Mouse (Mus musculus) right cerebral cortex, postnatal 10 days (tissue): ENCODE data around the gene Gfy.
A peak's percentile ranks its signal among the peaks of the same experiment; 100 is the strongest.
"Not testable (repeated sequence)": the region's sequence is repeated elsewhere in the genome, so short reads cannot be mapped to it uniquely, and the experiment has no call there.

Experiments used
- DNase-seq, 2 experiments: peaks; one replicate each; pipeline ENCODE4 v3.0.0; 2021; ENCODE audit warnings: low spot score in 2 of 2

The Gfy gene

GRCm38 (mm10) chr7:45168656-45169055, 10.7 kb downstream of the Gfy start:
- no peak for DNase-seq

DNA sequence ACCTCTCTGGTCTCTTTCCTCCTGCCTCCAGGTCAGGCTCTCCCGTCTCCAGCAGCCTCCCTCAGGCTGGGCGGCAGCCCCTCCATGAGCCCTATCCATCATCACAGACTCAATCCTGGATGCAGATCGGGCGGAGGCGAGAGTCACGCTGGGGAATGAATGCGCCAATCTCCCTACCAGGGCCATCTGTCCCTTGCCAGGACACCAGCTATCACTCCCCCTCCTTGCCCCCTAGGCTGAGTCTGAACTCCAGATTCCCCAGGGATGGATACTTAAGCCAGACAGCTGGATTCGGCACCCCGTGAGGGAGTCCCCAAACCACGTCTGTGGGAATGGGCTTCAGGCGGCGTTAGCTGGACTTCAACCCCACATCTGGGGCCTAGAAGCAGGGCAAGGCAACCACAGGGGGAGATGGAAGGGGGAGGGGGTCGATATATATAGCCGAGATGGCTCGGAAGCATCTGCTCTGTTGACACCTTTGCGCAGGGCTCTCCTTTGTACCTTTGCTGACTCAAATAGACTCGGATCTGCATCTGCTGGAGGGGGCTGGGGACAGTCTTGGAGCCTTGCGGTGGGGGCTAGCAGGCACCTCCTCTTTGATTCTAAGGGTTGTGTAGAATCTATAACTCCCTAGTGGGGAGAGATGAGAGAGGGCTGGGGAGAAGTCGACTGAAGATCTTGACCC, 11.5 kb downstream of the Gfy start:
- DNase-seq = peak in 1 of 2 experiments; percentile 60

DNA sequence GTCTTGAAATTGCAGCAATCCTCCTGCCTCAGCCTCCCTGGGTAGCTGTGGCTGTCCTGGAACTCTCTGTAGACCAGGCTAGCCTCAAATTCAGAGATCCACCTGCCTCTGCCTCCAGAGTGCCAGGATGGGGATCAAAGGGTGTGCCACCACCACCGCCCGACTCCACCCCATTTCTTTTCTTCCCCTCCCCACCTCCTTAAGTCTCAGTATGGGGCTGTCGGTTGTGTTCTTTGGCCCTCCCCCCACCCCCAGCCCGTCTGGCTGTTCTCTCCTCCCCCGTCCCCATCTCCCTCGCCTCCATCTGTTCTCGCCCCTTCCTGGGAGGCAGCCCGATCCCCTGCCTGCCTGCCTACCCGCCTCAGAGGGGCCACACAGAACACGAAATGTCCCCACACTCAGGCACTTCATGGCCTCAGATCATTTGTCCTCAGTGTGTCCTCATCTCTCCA, 12.4 kb downstream of the Gfy start:
- DNase-seq = peak in 1 of 2 experiments; percentile 69

DNA sequence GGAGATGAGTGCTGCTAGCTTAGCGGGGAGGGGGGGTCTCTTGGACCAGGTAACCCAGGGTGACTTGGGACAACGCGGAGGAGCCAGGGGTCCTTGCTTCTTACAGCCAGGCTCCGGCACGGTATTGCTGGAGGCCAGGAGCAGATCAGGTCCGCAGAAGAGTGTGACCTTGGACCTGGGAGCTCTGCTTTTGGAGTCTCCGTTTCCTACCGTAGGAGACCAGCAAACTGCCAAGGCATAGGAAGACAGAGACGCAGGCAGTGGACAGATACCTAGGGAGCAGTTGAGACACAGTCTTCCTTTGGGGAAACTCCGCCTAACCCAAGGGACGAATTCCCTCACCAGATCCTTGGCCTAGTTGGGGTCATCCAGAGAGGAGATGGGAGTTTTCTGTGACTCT, 13.7 kb downstream of the Gfy start:
- DNase-seq = no peak

DNA sequence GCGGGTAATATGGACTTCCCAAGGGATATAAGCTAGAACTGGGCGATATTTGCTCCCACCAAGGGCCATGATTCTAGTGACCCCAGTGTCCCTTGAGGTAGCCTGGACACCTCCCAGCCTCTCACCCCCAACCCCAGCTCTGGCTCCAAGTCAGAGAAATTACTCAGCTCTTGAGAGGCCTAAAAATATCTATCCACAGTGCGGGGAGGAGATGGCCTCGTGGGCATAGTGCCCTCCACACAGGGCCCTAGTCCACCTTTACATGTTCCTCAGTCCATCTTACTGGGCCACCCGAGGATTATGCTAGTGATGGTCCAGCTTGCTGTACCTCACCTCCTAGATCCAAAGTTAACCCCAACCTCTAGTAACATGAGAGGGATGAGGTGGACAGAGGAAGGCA, 14.5 kb downstream of the Gfy start:
- peak in 1 of 2 experiments; percentile 46 for DNase-seq

DNA sequence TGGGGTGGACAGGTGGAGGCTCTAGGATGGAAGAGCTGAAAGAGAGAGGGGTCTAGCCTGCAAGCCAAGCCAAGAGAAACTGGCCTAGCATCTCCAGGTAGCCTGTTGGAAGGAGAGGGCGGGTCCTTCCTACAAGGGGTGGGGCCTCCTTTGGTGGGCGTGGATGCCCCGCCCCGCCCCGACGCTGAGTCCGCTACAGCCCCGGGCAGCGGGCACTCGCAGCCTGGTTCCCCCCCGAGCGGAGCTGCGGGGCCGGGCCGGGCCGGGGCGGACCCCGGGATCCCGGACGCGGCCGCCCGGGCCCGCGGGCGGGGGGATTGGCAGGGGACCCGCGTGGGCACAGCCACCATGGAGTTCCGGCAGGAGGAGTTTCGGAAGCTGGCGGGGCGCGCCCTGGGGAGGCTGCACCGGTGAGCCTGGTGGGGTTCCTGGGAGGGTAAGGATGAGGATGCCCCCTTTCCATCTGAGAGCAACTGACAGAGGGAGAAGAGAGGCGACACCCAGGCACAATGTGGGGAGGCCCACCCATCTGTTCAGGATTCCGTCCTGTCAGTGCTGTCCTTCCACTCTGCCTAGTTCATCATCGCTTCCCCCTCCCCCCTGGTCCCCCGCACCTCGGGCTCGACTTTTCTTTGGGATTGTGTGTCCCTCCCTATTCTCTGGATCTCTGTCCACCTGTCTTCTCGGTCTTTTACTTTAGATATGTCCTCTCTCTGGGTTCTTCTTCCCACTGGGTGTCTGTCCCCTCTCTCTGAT, 15.5 kb downstream of the Gfy start, which contains the start of gene Slc17a7:
Gene Slc17a7, plus strand, starts transcription at position 215 of the 756 bp plus-strand sequence.
- peak in 1 of 2 experiments; percentile 60 for DNase-seq

GRCm38 (mm10) chr7:45162996-45163615, 16.3 kb downstream of the Gfy start:
- no peak for DNase-seq

GRCm38 (mm10) chr7:45162551-45162950, 16.8 kb downstream of the Gfy start:
- peak in 1 of 2 experiments; percentile 58 for DNase-seq

GRCm38 (mm10) chr7:45161612-45162473, 17.5 kb downstream of the Gfy start:
- peak; percentile 95 to 97 for DNase-seq

DNA sequence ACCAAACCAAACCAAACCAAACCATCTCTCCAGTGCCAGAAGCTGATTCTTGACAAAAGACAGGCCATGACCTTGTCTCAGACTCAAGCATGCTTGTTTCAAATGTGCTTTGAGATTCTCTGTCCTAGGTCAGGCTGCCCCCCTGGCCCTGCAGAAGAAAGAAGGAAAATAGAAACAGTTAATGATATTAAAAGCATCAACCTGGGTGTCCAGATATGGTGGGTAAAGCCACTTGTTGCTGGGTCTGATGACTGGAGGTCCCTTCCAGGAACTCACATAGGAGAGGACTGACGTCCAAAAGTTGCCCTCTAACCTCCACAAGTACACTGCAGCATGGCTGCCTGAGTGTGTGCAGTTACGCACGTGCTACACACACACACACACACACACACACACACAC, 18.5 kb downstream of the Gfy start:
- no peak for DNase-seq

- DNase-seq = no peak
Measured at GRCm38 (mm10) chr7:45160316-45160800, 19.0 kb downstream of the Gfy start.

DNA sequence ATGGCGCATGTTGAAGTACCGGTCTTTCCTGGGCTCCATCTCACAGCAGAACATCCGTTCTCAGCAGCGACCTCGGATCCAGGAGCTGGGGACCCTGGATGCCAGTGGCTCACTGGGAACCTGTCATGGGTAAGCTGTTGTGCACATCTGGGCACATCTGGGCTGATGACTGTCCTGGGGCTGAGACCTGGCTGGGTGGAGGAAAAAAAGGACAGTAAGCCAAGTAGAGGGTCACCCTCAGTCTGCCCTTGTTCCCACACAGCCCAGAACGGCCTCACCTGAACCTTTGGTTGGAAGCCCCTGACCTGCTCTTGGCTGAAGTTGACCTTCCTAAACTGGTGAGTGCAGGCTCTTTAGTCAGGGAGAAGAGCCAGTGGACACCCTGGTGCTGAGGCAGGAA, 20.4 kb downstream of the Gfy start:
- DNase-seq = peak in 1 of 2 experiments; percentile 32

DNA sequence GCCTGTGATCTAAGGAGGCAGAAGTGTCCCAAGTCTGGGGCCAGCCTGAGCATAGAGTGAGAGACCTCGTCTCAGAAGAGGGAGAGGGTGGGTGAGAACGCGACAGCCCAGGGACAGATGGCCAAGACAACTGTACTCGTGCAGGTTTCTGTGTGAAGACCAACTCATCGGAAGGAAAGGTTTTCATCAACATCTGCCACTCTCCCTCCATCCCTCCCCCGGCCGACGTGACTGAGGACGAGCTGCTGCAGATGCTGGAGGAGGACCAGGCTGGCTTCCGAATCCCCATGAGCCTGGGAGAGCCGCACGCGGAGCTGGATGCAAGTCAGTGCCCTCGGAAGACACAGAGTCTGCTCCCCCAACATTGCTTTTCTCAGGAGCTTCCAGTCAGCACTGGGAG, 21.9 kb downstream of the Gfy start:
- peak in 1 of 2 experiments; percentile 56 for DNase-seq

GRCm38 (mm10) chr7:45156206-45156605, 23.2 kb downstream of the Gfy start:
- no peak for DNase-seq

DNA sequence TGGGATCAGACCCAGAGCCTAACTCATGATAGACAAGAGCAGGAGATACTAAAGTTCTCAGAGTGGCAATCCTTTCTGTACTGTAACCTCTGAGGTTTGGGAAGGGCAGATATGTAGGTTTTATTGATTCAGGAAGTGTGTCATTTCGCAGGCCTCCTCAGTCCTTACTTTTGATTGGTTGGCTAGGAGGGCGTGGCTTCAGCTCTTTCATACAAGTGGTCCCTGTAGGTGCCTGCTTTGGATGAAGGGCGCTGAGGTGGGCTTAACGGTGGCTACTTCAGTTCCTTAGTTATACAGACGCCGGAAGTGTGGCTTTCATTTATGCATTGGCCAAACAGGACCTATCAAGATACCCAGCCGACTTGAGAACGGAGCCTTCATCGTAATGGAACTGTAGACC, 23.8 kb downstream of the Gfy start:
- DNase-seq = peak in 1 of 2 experiments; percentile 41

DNA sequence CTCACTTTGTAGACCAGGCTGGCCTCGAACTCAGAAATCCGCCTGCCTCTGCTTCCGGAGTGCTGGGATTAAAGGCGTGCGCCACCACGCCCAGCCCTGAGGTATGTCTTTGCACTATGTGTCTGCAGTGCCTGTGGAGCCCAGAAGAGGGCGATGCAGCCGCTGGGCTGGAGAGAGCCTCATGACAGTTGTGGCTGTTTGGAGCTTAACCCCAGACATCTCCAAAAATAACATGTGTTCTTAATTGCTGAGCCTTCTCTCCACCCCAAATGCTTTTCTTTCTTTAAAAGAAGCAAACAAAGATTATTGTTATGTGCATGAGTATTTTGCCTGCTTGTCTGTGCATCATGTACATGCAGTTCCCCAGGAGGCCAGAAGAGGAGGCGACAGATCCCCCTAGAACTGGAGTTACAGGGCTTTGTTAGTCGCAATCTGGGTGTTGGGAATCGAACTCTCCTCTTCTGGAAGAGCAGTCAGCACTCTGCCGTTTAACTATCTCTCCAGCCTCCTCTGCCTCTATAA, 24.3 kb downstream of the Gfy start:
- DNase-seq = peak; percentile 71 to 72

GRCm38 (mm10) chr7:45154096-45154992, 25.0 kb downstream of the Gfy start, which contains the start of the genes Pih1d1 and Aldh16a1:
TSS of gene Pih1d1 (plus strand) at chr7:45154303.
TSS of gene Aldh16a1 (minus strand) at chr7:45154584.
- DNase-seq = peak; percentile 98

DNA sequence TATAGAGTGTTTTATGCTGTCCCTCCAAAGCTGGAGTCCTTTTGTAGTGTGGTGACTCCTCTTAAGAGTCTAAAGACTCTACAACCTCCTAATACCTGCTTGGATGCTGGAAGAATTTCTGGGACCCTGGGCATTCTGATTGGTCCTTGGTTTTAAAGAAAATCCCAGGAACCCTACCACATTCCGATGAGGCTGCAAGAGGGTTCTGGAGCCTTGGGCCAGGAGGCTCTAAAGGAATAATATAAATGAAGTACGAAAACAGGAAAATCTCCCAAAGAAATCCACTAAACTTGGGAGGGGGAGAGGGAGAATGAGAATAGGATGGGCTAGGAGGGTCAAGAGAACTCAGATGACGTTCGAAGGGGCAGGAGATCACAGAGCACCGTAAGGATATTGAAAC, 25.8 kb downstream of the Gfy start:
- DNase-seq = no peak

GRCm38 (mm10) chr7:45153052-45153451, 26.3 kb downstream of the Gfy start:
- not testable (repeated sequence) for DNase-seq

DNA sequence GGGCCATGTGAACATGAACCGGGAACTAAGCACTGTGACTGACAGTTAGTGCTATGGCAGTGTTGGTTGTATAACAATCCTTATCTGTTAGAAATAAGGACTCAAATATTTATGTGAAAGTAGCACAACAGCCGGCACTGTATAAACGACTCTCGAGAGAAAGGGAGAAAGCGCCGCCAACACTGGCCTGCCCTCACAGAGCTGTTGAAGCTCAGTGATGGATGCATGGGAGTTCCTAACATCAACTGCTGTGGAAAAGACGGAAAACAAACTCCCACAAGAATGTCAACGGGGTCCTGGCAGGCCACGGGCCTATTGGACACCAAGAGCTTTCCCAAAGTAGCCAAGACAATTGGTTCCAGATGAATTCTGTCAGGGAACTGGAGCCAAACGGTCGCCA, 28.1 kb downstream of the Gfy start:
- no peak for DNase-seq
